Mouse (Mus musculus): ENCODE data around the gene Cyp4x1. TPM values are rescaled to one million over a fixed set of nuclear protein-coding genes. Genes with fewer than 3 reads are reported as not detected.

The Cyp4x1 gene
- polyA plus RNA-seq, 1 experiment = 7.4 TPM

GRCm38 (mm10) chr4:115113266-115113665 is 20.8 kb downstream of the Cyp4x1 start:
- TF ChIP-seq POLR2A (IDR thresholded peaks at IDR 0.05; ENCODE audit: borderline replicate concordance, extremely low read depth, insufficient read depth, insufficient read length, poor library complexity, severe bottlenecking) (no peak), CTCF (IDR thresholded peaks at IDR 0.05; ENCODE audit: borderline replicate concordance, extremely low read depth, insufficient read depth, insufficient read length) (no peak)
- no peak for DNase-seq (ENCODE audit: low read depth)

- DNase-seq (ENCODE audit: low read depth) = no peak
- TF ChIP-seq CTCF (IDR thresholded peaks at IDR 0.05; ENCODE audit: borderline replicate concordance, extremely low read depth, insufficient read depth, insufficient read length) (no peak), POLR2A (IDR thresholded peaks at IDR 0.05; ENCODE audit: borderline replicate concordance, extremely low read depth, insufficient read depth, insufficient read length, poor library complexity, severe bottlenecking) (no peak)
Observed at GRCm38 (mm10) chr4:115111167-115111566, 22.9 kb downstream of the Cyp4x1 start.

- no peak for TF ChIP-seq CTCF (IDR thresholded peaks at IDR 0.05; ENCODE audit: borderline replicate concordance, extremely low read depth, insufficient read depth, insufficient read length)
- no peak for TF ChIP-seq POLR2A (IDR thresholded peaks at IDR 0.05; ENCODE audit: borderline replicate concordance, extremely low read depth, insufficient read depth, insufficient read length, poor library complexity, severe bottlenecking)
Observed at GRCm38 (mm10) chr4:115103510-115103909, 30.6 kb downstream of the Cyp4x1 start.

GRCm38 (mm10) chr4:115101682-115102081 is 32.4 kb downstream of the Cyp4x1 start:
- TF ChIP-seq CTCF (IDR thresholded peaks at IDR 0.05; ENCODE audit: borderline replicate concordance, extremely low read depth, insufficient read depth, insufficient read length) (peak; percentile 96), POLR2A (IDR thresholded peaks at IDR 0.05; ENCODE audit: borderline replicate concordance, extremely low read depth, insufficient read depth, insufficient read length, poor library complexity, severe bottlenecking) (no peak)
- DNase-seq (ENCODE audit: low read depth) = peak; percentile 86

More at GRCm38 (mm10) chr4:115103510-115103909, 30.6 kb downstream of the Cyp4x1 start:
- DNase-seq (ENCODE audit: low read depth) = no peak

GRCm38 (mm10) chr4:115097146-115097496 is 37.0 kb downstream of the Cyp4x1 start:
- DNase-seq (ENCODE audit: low read depth) = peak; percentile 45
- TF ChIP-seq CTCF (IDR thresholded peaks at IDR 0.05; ENCODE audit: borderline replicate concordance, extremely low read depth, insufficient read depth, insufficient read length) (peak; percentile 71), POLR2A (IDR thresholded peaks at IDR 0.05; ENCODE audit: borderline replicate concordance, extremely low read depth, insufficient read depth, insufficient read length, poor library complexity, severe bottlenecking) (no peak)

- TF ChIP-seq CTCF (IDR thresholded peaks at IDR 0.05; ENCODE audit: borderline replicate concordance, extremely low read depth, insufficient read depth, insufficient read length) (no peak), POLR2A (IDR thresholded peaks at IDR 0.05; ENCODE audit: borderline replicate concordance, extremely low read depth, insufficient read depth, insufficient read length, poor library complexity, severe bottlenecking) (no peak)
- no peak for DNase-seq (ENCODE audit: low read depth)
Observed at GRCm38 (mm10) chr4:115096435-115097145, 37.5 kb downstream of the Cyp4x1 start.

- peak; percentile 68 for DNase-seq (ENCODE audit: low read depth)
- TF ChIP-seq CTCF (IDR thresholded peaks at IDR 0.05; ENCODE audit: borderline replicate concordance, extremely low read depth, insufficient read depth, insufficient read length) = no peak
- TF ChIP-seq POLR2A (IDR thresholded peaks at IDR 0.05; ENCODE audit: borderline replicate concordance, extremely low read depth, insufficient read depth, insufficient read length, poor library complexity, severe bottlenecking) = no peak
Observed at GRCm38 (mm10) chr4:115095671-115096434, 38.2 kb downstream of the Cyp4x1 start.

GRCm38 (mm10) chr4:115094056-115094455 is 40.0 kb downstream of the Cyp4x1 start:
- DNase-seq (ENCODE audit: low read depth) = no peak
- TF ChIP-seq POLR2A (IDR thresholded peaks at IDR 0.05; ENCODE audit: borderline replicate concordance, extremely low read depth, insufficient read depth, insufficient read length, poor library complexity, severe bottlenecking) (no peak), CTCF (IDR thresholded peaks at IDR 0.05; ENCODE audit: borderline replicate concordance, extremely low read depth, insufficient read depth, insufficient read length) (no peak)

GRCm38 (mm10) chr4:115093331-115093864 is 40.7 kb downstream of the Cyp4x1 start:
- TF ChIP-seq POLR2A (IDR thresholded peaks at IDR 0.05; ENCODE audit: borderline replicate concordance, extremely low read depth, insufficient read depth, insufficient read length, poor library complexity, severe bottlenecking) (no peak), CTCF (IDR thresholded peaks at IDR 0.05; ENCODE audit: borderline replicate concordance, extremely low read depth, insufficient read depth, insufficient read length) (no peak)
- DNase-seq (ENCODE audit: low read depth) = no peak

- TF ChIP-seq POLR2A (IDR thresholded peaks at IDR 0.05; ENCODE audit: borderline replicate concordance, extremely low read depth, insufficient read depth, insufficient read length, poor library complexity, severe bottlenecking) = no peak
- no peak for TF ChIP-seq CTCF (IDR thresholded peaks at IDR 0.05; ENCODE audit: borderline replicate concordance, extremely low read depth, insufficient read depth, insufficient read length)
- no peak for DNase-seq (ENCODE audit: low read depth)
Observed at GRCm38 (mm10) chr4:115091806-115092205, 42.3 kb downstream of the Cyp4x1 start.

- no peak for DNase-seq (ENCODE audit: low read depth)
- TF ChIP-seq POLR2A (IDR thresholded peaks at IDR 0.05; ENCODE audit: borderline replicate concordance, extremely low read depth, insufficient read depth, insufficient read length, poor library complexity, severe bottlenecking) (no peak), CTCF (IDR thresholded peaks at IDR 0.05; ENCODE audit: borderline replicate concordance, extremely low read depth, insufficient read depth, insufficient read length) (no peak)
Observed at GRCm38 (mm10) chr4:115090592-115090991, 43.5 kb downstream of the Cyp4x1 start.

All from brain, embryonic 14.5 days (tissue).